Mouse (Mus musculus) T-helper 2 cell (primary cell): Measurements from ENCODE around the gene Ggct.
"Not testable (repeated sequence)": the region's sequence is repeated elsewhere in the genome, so short reads cannot be mapped to it uniquely, and the experiment has no call there.

ENCODE experiments used
- in situ Hi-C: fragments of 300-600 bp; cut with MboI, MseI; formaldehyde crosslinking; loops from one replicate; pipeline ENCODE4 v1.15.1; 2025; ENCODE audit warnings: high pct_unique_total_duplicates

Gene Ggct

GRCm38 (mm10) chr6:54953399-54953798, 39.4 kb downstream of the Ggct start:
- in situ Hi-C loops, result not testable (repeated sequence)

GRCm38 (mm10) chr6:54952542-54952941, 40.2 kb downstream of the Ggct start:
- in situ Hi-C loops, result no loop called here

GRCm38 (mm10) chr6:54948682-54949081, 44.1 kb downstream of the Ggct start:
- in situ Hi-C loops, result no loop called here

GRCm38 (mm10) chr6:54946241-54946953, 46.4 kb downstream of the Ggct start:
- in situ Hi-C loops, result no loop called here

- in situ Hi-C loops, result no loop called here
Measured at GRCm38 (mm10) chr6:54944551-54944950, 48.2 kb downstream of the Ggct start.

GRCm38 (mm10) chr6:54943753-54944152, 49.0 kb downstream of the Ggct start:
- in situ Hi-C loops, result no loop called here

GRCm38 (mm10) chr6:54943292-54943691, 49.5 kb downstream of the Ggct start:
- in situ Hi-C loops, result no loop called here

- in situ Hi-C loops, result no loop called here
Measured at GRCm38 (mm10) chr6:54941149-54941548, 51.6 kb downstream of the Ggct start.

GRCm38 (mm10) chr6:54940126-54940525, 52.6 kb downstream of the Ggct start:
- in situ Hi-C loops, result no loop called here

GRCm38 (mm10) chr6:54939631-54940030, 53.1 kb downstream of the Ggct start:
- in situ Hi-C loops, result no loop called here

GRCm38 (mm10) chr6:54936496-54936895, 56.3 kb downstream of the Ggct start:
- in situ Hi-C loops, result no loop called here

- in situ Hi-C loops, result no loop called here
Measured at GRCm38 (mm10) chr6:54934930-54935329, 57.8 kb downstream of the Ggct start.

- in situ Hi-C loops, result no loop called here
Measured at GRCm38 (mm10) chr6:54934313-54934712, 58.4 kb downstream of the Ggct start.

GRCm38 (mm10) chr6:54933866-54934265, 58.9 kb downstream of the Ggct start:
- in situ Hi-C loops, result no loop called here

GRCm38 (mm10) chr6:54933216-54933615, 59.5 kb downstream of the Ggct start:
- in situ Hi-C loops, result no loop called here
